Mouse (Mus musculus) kidney, adult 2 months (tissue): ENCODE measurements around the gene Crip2. TPM values are rescaled to one million over a fixed set of nuclear protein-coding genes. Genes with fewer than 3 reads are reported as not detected.
A peak's percentile ranks its signal among the peaks of the same experiment; 100 is the strongest.

ENCODE experiments used
- DNase-seq: peaks from one replicate; pipeline ENCODE4 v3.0.0; 2021
- H3K27ac ChIP-seq: fragments of 200-500 bp; 2 replicates; pipeline ENCODE4 v1.5.1; 2012; ENCODE audit warnings: low read depth, low read length, control low read depth, inconsistent platforms; ENCODE audit not compliant: insufficient read depth
- H3K27me3 ChIP-seq: fragments of 200-500 bp; replicated peaks from 2 replicates; pipeline ENCODE4 v1.6.1; 2012; ENCODE audit warnings: mild to moderate bottlenecking, moderate library complexity, low read length, inconsistent platforms; ENCODE audit not compliant: control insufficient read depth, insufficient read depth
- H3K36me3 ChIP-seq: fragments of 200-500 bp; 2 replicates; pipeline ENCODE4 v1.6.1; 2012; ENCODE audit warnings: mild to moderate bottlenecking, moderate library complexity, low read length, inconsistent platforms; ENCODE audit not compliant: control insufficient read depth, insufficient read depth
- H3K4me1 ChIP-seq: fragments of 200-500 bp; 2 replicates; pipeline ENCODE4 v1.6.1; 2011; ENCODE audit warnings: low read length; ENCODE audit not compliant: control insufficient read depth, insufficient read depth
- H3K4me3 ChIP-seq: fragments of 200-500 bp; 2 replicates; pipeline ENCODE4 v1.5.1; 2011; ENCODE audit warnings: mild to moderate bottlenecking, low read depth, low read length, control low read depth; ENCODE audit not compliant: insufficient read depth
- CTCF ChIP-seq: fragments of 200-500 bp; conservative IDR thresholded peaks from 2 replicates; pipeline ENCODE4 v1.5.1; 2011; ENCODE audit warnings: low read depth, mild to moderate bottlenecking, control low read depth, low read length, moderate library complexity, mixed read lengths; ENCODE audit not compliant: insufficient read depth, insufficient read length
- POLR2A ChIP-seq: fragments of 200-500 bp; IDR thresholded peaks from one replicate; pipeline ENCODE4 v1.6.1; 2011; ENCODE audit warnings: low read depth, low read length, control low read depth
- WGBS: fragments of 180-500 bp; shearing (Covaris S2); methylation state at CpG from one replicate; pipeline ENCODE4 v1.1.7; 2018; 5-methylcytosine and 5-hydroxymethylcytosine counted together
- polyA plus RNA-seq: library from polyadenylated mRNA; depleted of rRNA; stranded (reverse); fragments of >200 nt; gene quantifications from 2 replicates; pipeline ENCODE4 v1.2.3, GENCODE M21; 2012

The Crip2 gene
- polyA plus RNA-seq, 1 experiment: 221 TPM

DNA sequence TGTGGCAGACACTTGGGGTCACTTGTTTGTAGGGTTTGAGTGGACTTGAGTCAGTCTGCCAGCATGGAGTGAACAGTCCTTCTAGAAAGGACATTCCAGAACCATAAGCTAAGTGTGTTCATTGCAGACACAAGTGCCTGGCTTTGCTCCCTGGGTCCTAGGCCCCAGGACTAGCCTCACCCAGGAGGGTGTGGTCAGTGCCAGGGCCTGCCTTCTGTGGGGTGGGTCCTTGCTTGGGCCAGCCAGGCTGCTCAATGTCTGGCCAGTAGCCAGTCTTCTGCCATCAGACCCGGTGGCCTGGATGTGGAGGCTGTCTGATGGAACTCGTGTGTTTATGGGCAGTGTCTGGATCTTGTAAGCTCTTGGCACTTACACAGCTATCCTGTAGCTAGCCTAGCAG lies 7.5 kb upstream of the Crip2 start:
- peak; percentile 70 for DNase-seq
- H3K27me3 ChIP-seq: no peaks in the 10 kb centered on the region
- 23% methylated on average over 2 of the region's 2 CpGs for WGBS
- TF ChIP-seq CTCF: no peak
- TF ChIP-seq POLR2A: no peak
- H3K4me1 ChIP-seq: no peaks in the 10 kb centered on the region
- peaks cover 1% of the 10 kb centered on the region; the same call in 1 of the 2 replicates for H3K36me3 ChIP-seq
- H3K4me3 ChIP-seq: no peak overlapping the region
- no peak overlapping the region for H3K27ac ChIP-seq

GRCm38 (mm10) chr12:113133260-113133659 lies 6.8 kb upstream of the Crip2 start:
- TF ChIP-seq CTCF: no peak
- no peak for TF ChIP-seq POLR2A
- WGBS: 86% methylated on average over 9 of the region's 9 CpGs
- H3K4me1 ChIP-seq: no peaks in the 10 kb centered on the region
- peaks cover 1% of the 10 kb centered on the region; the same call in 1 of the 2 replicates for H3K36me3 ChIP-seq
- H3K4me3 ChIP-seq: no peak overlapping the region
- no peaks in the 10 kb centered on the region for H3K27me3 ChIP-seq
- no peak for DNase-seq
- no peak overlapping the region for H3K27ac ChIP-seq

DNA sequence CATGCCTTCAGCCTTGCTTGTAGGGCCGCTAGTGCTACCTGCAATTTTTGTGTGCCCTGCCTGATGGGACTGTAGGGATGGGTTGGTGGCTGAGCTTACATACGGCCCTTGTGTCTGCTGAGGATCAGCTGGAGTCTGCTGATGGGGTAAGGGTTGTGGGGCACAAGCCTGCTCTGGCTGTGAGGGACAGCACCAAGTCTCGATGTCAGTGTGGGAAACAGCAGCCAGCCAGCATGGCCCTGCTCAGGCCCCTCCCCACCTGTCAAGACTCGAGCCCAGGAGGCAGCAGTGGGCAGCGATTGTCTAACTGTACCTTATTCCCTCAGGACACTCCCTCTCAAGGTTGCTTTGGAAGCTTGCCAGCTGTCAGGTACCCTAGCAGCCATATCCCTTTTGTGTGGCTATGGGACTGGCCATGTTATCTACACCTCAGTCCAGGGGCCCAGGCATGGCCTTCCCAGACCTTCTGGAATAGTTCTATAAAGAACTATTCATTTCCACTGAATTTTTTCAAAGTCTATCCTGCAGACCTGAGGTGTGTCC lies 6.1 kb upstream of the Crip2 start:
- peaks cover 1% of the 10 kb centered on the region; the same call in 1 of the 2 replicates for H3K36me3 ChIP-seq
- no peaks in the 10 kb centered on the region for H3K27me3 ChIP-seq
- H3K4me1 ChIP-seq: no peaks in the 10 kb centered on the region
- 65% methylated on average over 5 of the region's 5 CpGs for WGBS
- no peak overlapping the region for H3K4me3 ChIP-seq
- H3K27ac ChIP-seq: no peak overlapping the region
- DNase-seq: no peak
- TF ChIP-seq POLR2A (no peak), CTCF (no peak)

DNA sequence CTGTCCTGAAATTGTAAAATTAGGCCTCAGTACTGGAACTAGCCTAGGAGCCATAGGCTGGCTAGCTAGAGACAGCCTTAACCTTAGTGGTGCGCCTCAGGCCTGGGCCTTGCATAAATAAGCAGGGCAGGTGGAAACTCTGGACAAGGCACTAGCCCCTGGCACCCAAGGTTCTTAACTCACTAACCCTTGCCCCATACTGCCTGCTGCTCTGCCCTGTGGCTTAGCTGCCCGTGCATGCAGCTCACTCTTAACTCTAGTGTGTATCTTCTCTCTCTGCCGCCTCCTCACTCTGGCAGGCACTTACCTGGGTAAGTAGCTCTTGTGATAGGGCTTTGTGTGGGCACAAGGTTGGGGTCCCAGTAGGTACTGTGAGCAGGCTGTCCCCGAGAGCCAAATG lies 5.5 kb upstream of the Crip2 start:
- H3K4me1 ChIP-seq: peaks cover 3% of the 10 kb centered on the region
- peaks cover 1% of the 10 kb centered on the region; the same call in 1 of the 2 replicates for H3K36me3 ChIP-seq
- no peaks in the 10 kb centered on the region for H3K27me3 ChIP-seq
- DNase-seq: no peak
- no peak overlapping the region for H3K27ac ChIP-seq
- H3K4me3 ChIP-seq: no peak overlapping the region
- WGBS: 93% methylated on average over 4 of the region's 4 CpGs
- TF ChIP-seq CTCF: no peak
- no peak for TF ChIP-seq POLR2A

GRCm38 (mm10) chr12:113135401-113135800 lies 4.6 kb upstream of the Crip2 start:
- TF ChIP-seq POLR2A (no peak), CTCF (no peak)
- 91% methylated on average over 7 of the region's 7 CpGs for WGBS
- Histone ChIP-seq H3K36me3 (peaks cover 1% of the 10 kb centered on the region; the same call in 1 of the 2 replicates), H3K4me3 (no peak overlapping the region), H3K27ac (no peak overlapping the region), H3K4me1 (peaks cover 5% of the 10 kb centered on the region), H3K27me3 (no peaks in the 10 kb centered on the region)
- no peak for DNase-seq

DNA sequence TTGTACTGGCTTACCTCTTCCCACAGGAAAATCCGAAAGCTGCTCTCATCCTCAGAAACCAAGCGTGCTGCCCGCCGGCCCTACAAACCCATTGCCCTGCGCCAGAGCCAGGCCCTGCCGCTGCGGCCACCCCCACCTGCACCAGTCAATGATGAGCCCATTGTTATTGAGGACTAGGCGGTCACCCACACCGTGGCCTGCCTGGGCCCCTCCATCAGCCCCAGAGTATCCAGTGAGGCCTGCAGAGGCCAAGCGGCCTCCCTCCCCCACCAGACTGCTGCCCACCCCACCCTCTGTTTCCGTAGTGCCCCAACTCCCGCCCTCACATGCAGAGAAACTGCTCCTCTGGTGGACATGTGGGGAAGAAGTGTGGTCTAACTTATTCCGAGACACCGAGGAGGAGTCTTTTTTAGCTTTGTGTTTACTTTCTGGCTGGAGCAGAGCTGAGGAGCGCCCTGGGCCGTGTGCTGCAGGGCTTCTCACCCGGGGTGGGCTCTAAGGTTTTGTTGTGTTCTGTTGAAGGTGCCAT lies 3.5 kb upstream of the Crip2 start:
- no peak overlapping the region for H3K27ac ChIP-seq
- TF ChIP-seq CTCF (no peak), POLR2A (no peak)
- DNase-seq: no peak
- peaks cover 5% of the 10 kb centered on the region for H3K4me1 ChIP-seq
- no peaks in the 10 kb centered on the region for H3K27me3 ChIP-seq
- peaks cover 1% of the 10 kb centered on the region; the same call in 1 of the 2 replicates for H3K36me3 ChIP-seq
- 85% methylated on average over 17 of the region's 17 CpGs for WGBS
- H3K4me3 ChIP-seq: no peak overlapping the region

GRCm38 (mm10) chr12:113137260-113138213 lies 2.5 kb upstream of the Crip2 start:
- DNase-seq: no peak
- H3K4me1 ChIP-seq: peaks cover 5% of the 10 kb centered on the region
- TF ChIP-seq CTCF: no peak
- TF ChIP-seq POLR2A: no peak
- H3K36me3 ChIP-seq: peaks cover 1% of the 10 kb centered on the region; the same call in 1 of the 2 replicates
- no peak overlapping the region for H3K4me3 ChIP-seq
- H3K27ac ChIP-seq: no peak overlapping the region
- no peaks in the 10 kb centered on the region for H3K27me3 ChIP-seq
- WGBS: 92% methylated on average over 18 of the region's 18 CpGs
